Mouse (Mus musculus) kidney, adult 9 months (tissue): ENCODE results near the gene Gm28308.

Source experiments
- DNase-seq: peaks from one replicate; pipeline ENCODE4 v3.0.0; 2022

Gene Gm28308

GRCm38 (mm10) chr6:52218643-52219215 is 5.6 kb upstream of the Gm28308 start:
- DNase-seq = peak; percentile 45

- DNase-seq = peak; percentile 52
Measured at GRCm38 (mm10) chr6:52217895-52218642, 4.9 kb upstream of the Gm28308 start.

- peak; percentile 96 for DNase-seq
Measured at GRCm38 (mm10) chr6:52217459-52217768, 4.3 kb upstream of the Gm28308 start.

- no peak for DNase-seq
Measured at GRCm38 (mm10) chr6:52216691-52217458, 3.7 kb upstream of the Gm28308 start.

- peak; percentile 52 for DNase-seq
Measured at GRCm38 (mm10) chr6:52215771-52216535, 2.8 kb upstream of the Gm28308 start.

GRCm38 (mm10) chr6:52215070-52215469 is 1.9 kb upstream of the Gm28308 start:
- peak; percentile 31 for DNase-seq

- DNase-seq = peak; percentile 36
Measured at GRCm38 (mm10) chr6:52214271-52214670, 1.1 kb upstream of the Gm28308 start.

GRCm38 (mm10) chr6:52212556-52213118 is 502 bp downstream of the Gm28308 start:
- DNase-seq = peak; percentile 86

GRCm38 (mm10) chr6:52211961-52212360 is 1.2 kb downstream of the Gm28308 start:
- no peak for DNase-seq

GRCm38 (mm10) chr6:52211170-52211935 is 1.8 kb downstream of the Gm28308 start:
- peak; percentile 89 for DNase-seq

GRCm38 (mm10) chr6:52209685-52210046 is 3.5 kb downstream of the Gm28308 start:
- DNase-seq = peak; percentile 37

GRCm38 (mm10) chr6:52208868-52209684 is 4.1 kb downstream of the Gm28308 start:
- no peak for DNase-seq

- peak; percentile 72 for DNase-seq
Measured at GRCm38 (mm10) chr6:52208072-52208867, 4.9 kb downstream of the Gm28308 start, which contains the start of gene Hoxa6. Gene Hoxa6, minus strand, starts transcription at chr6:52208722.

GRCm38 (mm10) chr6:52207684-52207976 is 5.5 kb downstream of the Gm28308 start:
- DNase-seq = no peak

GRCm38 (mm10) chr6:52206882-52207683 is 6.1 kb downstream of the Gm28308 start:
- DNase-seq = no peak

- DNase-seq = peak; percentile 22
Measured at GRCm38 (mm10) chr6:52205638-52206621, 7.2 kb downstream of the Gm28308 start.

- no peak for DNase-seq
Measured at GRCm38 (mm10) chr6:52205221-52205620, 7.9 kb downstream of the Gm28308 start.

- DNase-seq = peak; percentile 96
Measured at GRCm38 (mm10) chr6:52204050-52204752, 8.9 kb downstream of the Gm28308 start, which contains the start of gene Hoxa5. Gene Hoxa5, minus strand, starts transcription at chr6:52204587.
